Mouse (Mus musculus): ENCODE data around the gene Glrx2. TPM values are rescaled to one million over a fixed set of nuclear protein-coding genes. Genes with fewer than 3 reads are reported as not detected.
A peak's percentile ranks its signal among the peaks of the same experiment; 100 is the strongest.

The Glrx2 gene
- polyA plus RNA-seq, 1 experiment from 2014 or later, result 75.3 TPM

DNA sequence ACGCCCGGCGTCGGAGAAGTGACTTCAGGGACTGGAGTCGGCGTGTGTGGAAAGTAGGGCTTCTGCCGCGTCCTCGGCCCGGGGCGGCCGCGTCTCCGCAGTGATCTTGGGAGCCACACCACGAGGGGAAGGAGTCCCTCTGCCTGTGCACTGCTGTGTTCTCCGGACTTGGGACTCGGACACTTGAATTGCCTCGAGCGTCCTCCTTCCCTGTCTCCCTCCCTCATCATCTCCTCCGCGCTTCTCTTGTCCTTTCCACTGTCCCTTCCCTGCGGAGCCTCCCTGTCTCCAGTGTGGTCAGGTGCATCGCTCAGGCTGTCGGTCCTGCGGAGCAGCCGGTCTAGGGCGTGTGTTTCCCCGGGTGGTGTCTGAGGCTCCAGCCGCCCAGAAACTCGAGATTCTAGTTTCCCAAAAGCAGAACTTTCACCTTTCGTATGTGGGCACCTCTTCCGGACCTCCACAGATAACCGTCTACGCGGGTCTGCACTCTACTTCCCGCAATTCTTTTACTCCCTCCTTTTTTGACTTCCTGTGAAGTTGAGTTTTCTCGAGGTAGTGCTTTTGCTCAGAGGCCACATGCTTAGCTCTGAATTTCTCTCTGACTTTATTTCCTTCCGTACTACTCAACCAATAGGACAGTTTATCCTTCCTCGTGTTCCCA is 61.5 kb downstream of the Glrx2 start:
- no peak for TF ChIP-seq EP300 (IDR thresholded peaks at IDR 0.05)
- Histone ChIP-seq H3K9me3 (ENCODE audit: low read length) (no peaks in the 10 kb centered on the region), H3K27ac (ENCODE audit: low read length) (peak overlapping the region; percentile 78), H3K4me2 (replicated peaks; ENCODE audit: low read depth, low read length) (peak overlapping the region; percentile 96), H3K9ac (replicated peaks; ENCODE audit: low read depth) (peak overlapping the region; percentile 83), H3K36me3 (ENCODE audit: insufficient read depth, low read length) (no peaks in the 10 kb centered on the region), H3K4me3 (ENCODE audit: low read depth, low read length) (peak overlapping the region; percentile 89), H3K4me1 (ENCODE audit: insufficient read depth, low read depth, low read length) (no peaks in the 10 kb centered on the region; the same call in 1 of the 2 replicates), H3K27me3 (replicated peaks; ENCODE audit: insufficient read depth, low read length) (no peaks in the 10 kb centered on the region)
- WGBS, result 3% methylated on average over 38 of the region's 39 CpGs
- DNase-seq (ENCODE audit: low spot score) (peak; percentile 26), ATAC-seq (peak; percentile 23)

DNA sequence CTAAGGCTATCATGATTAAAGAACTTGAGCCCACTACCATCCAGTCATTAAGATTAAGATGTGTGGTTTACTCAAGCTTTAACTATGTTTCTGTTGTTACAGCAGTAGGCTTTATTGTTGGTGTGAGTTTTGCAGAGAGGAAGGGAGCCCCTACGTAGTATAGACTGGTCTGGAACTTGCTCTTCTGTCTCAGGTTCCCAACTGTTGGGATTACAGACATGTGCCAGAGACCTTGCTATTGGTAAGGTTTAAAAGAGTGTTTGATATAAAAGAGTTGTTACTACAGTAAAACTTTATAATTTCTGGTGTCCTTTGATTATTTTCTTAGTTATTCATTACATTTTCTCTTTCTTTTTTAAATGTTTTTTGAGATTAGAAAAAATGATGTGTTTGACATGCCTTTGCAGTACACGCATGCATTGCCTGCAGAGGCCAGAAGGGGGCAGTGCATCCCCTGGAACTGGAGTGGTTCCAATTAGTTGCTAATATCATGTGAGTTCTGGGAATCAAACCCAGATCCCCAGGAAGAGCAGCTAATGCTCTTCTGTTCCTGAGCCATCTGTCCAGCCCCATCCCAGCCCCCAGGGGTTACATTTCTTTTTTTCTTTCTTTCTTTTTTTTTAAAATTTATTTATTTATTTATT is 72.6 kb downstream of the Glrx2 start:
- DNase-seq (ENCODE audit: low spot score), result peak; percentile 14
- H3K27me3 ChIP-seq (replicated peaks; ENCODE audit: insufficient read depth, low read length), result no peaks in the 10 kb centered on the region
- no peaks in the 10 kb centered on the region for H3K36me3 ChIP-seq (ENCODE audit: insufficient read depth, low read length)
- no peak for ATAC-seq
- H3K4me2 ChIP-seq (replicated peaks; ENCODE audit: low read depth, low read length), result no peak overlapping the region
- H3K4me1 ChIP-seq (ENCODE audit: insufficient read depth, low read depth, low read length), result no peaks in the 10 kb centered on the region
- no peak overlapping the region for H3K4me3 ChIP-seq (ENCODE audit: low read depth, low read length)
- no peaks in the 10 kb centered on the region for H3K9me3 ChIP-seq (ENCODE audit: low read length)
- TF ChIP-seq CTCF (IDR thresholded peaks at IDR 0.05), result peak; percentile 73
- no peak for TF ChIP-seq EP300 (IDR thresholded peaks at IDR 0.05)
- WGBS, result 74% methylated on average over 2 of the region's 2 CpGs
- no peak overlapping the region for H3K27ac ChIP-seq (ENCODE audit: low read length)
- no peak overlapping the region for H3K9ac ChIP-seq (replicated peaks; ENCODE audit: low read depth)

Other genes with a start within 250 kb of the Glrx2 start
- 0.13 and 0.15 TPM in 2 replicates for gene B3galt2, start 75.7 kb upstream of the Glrx2 start, polyA plus RNA-seq (2015; fragmentation: Nextera tagmentation; extraction: Ambion mirVana)
- 15.0 and 16.4 TPM in 2 replicates for gene Cdc73, start 13.4 kb upstream of the Glrx2 start, polyA plus RNA-seq (2015; fragmentation: Nextera tagmentation; extraction: Ambion mirVana)
- gene Trove2, start 60.7 kb downstream of the Glrx2 start, polyA plus RNA-seq (2015; fragmentation: Nextera tagmentation; extraction: Ambion mirVana), result 14.9 and 17.0 TPM in 2 replicates
- 37.1 and 41.3 TPM in 2 replicates for gene Uchl5, start 60.9 kb downstream of the Glrx2 start, polyA plus RNA-seq (2015; fragmentation: Nextera tagmentation; extraction: Ambion mirVana)

Measured in lung, postnatal 0 days (tissue).